Mouse (Mus musculus) bone marrow macrophage, adult 2 months (primary cell): ENCODE results near the gene Abhd5. TPM values are rescaled to one million over a fixed set of nuclear protein-coding genes. Genes with fewer than 3 reads are reported as not detected.

Experiments used
- H3K27ac ChIP-seq: 2 replicates; pipeline ENCODE4 v1.5.1; 2012; ENCODE audit warnings: low read depth, low read length; ENCODE audit not compliant: insufficient read depth
- H3K4me1 ChIP-seq: 2 replicates; pipeline ENCODE4 v1.6.1; 2012; ENCODE audit warnings: low read length; ENCODE audit not compliant: control insufficient read depth, insufficient read depth
- H3K4me3 ChIP-seq: 2 replicates; pipeline ENCODE4 v1.5.1; 2012; ENCODE audit warnings: mild to moderate bottlenecking, low read length, moderate library complexity; ENCODE audit not compliant: insufficient read depth
- CTCF ChIP-seq: IDR thresholded peaks from 2 replicates; pipeline ENCODE4 v1.5.1; 2012; ENCODE audit warnings: low read depth, mild to moderate bottlenecking, low read length, moderate library complexity
- POLR2A ChIP-seq: IDR thresholded peaks from 2 replicates; pipeline ENCODE4 v1.6.1; 2012; ENCODE audit warnings: mild to moderate bottlenecking, low read depth, low read length, borderline replicate concordance
- polyA plus RNA-seq: library from polyadenylated mRNA; stranded (reverse); fragments of >200 nt; gene quantifications from 2 replicates; pipeline ENCODE4 v1.2.4, GENCODE M21; 2012; ENCODE audit not compliant: missing spikeins, insufficient read depth, insufficient read length

Abhd5 gene
- polyA plus RNA-seq, 1 experiment = 31.6 TPM

DNA sequence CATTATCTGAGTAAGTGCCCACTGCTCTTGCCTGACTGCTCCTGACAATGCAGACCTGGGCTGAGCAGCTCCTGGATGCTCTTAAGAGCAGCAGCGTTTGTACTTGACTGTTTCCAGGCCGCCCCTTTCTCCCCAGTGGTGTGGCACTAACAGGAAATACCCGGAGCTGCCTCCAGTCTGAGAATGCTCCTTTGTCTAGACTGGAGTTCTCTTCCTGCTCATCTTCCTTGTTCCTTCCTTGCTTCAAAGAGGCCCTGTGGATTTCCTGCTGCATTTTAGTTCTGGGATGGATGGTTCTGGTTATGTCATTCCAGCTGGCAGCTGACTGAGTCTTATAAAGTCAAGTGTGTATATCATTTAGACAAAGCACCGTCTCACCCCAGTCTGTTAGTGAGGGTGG, 21.1 kb downstream of the Abhd5 start:
- H3K27ac ChIP-seq = no peak overlapping the region
- no peak overlapping the region for H3K4me3 ChIP-seq
- peaks cover 4% of the 10 kb centered on the region; the same call in 1 of the 2 replicates for H3K4me1 ChIP-seq
- TF ChIP-seq CTCF = no peak
- TF ChIP-seq POLR2A = no peak

DNA sequence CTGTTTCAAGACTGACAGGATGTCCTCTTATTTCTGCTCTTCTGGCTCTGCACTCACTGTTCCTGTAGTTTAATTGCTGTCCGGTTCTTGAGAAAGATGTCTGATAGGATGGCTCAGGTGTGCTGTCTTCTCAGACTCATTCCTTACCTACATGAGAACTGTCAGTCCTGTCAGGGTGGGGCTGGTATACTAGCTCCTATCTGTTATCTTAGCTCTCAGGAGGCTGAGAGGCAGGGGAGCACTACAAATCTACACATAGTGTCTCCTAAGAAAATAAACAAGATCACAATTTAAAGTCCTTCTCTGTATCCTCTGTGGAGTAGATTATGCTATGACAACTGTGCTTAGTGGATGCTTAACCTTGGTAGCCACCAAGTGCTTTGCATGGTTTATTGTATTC, 21.6 kb downstream of the Abhd5 start:
- peaks cover 4% of the 10 kb centered on the region; the same call in 1 of the 2 replicates for H3K4me1 ChIP-seq
- TF ChIP-seq POLR2A (no peak), CTCF (no peak)
- no peak overlapping the region for H3K4me3 ChIP-seq
- H3K27ac ChIP-seq = no peak overlapping the region

DNA sequence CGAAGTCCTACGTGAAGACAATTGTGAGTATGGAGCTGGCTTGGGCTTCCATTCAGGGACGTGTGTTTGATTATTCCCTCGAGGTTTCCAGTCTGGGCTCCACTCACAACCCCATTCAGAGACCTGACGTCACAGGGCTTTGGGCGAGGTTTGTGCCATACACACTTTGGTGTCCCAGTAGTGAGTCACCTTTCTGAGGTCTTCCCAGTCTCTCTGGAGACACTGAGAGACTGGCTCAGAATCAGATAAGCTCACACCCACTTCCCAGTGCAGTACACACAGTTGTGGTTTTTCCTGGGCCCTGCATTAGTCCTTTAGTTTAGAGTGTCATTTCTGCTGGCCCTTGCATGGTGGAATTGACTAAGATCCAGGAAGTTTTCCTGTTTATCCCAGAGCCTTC, 27.6 kb downstream of the Abhd5 start:
- no peak overlapping the region for H3K27ac ChIP-seq
- H3K4me1 ChIP-seq = no peaks in the 10 kb centered on the region
- no peak for TF ChIP-seq CTCF
- no peak for TF ChIP-seq POLR2A
- no peak overlapping the region for H3K4me3 ChIP-seq

GRCm38 (mm10) chr9:122380959-122381358, 29.6 kb downstream of the Abhd5 start:
- TF ChIP-seq CTCF (no peak), POLR2A (no peak)
- H3K4me1 ChIP-seq = no peaks in the 10 kb centered on the region
- no peak overlapping the region for H3K27ac ChIP-seq
- no peak overlapping the region for H3K4me3 ChIP-seq

- no peak for TF ChIP-seq POLR2A
- H3K27ac ChIP-seq = no peak overlapping the region
- H3K4me3 ChIP-seq = no peak overlapping the region
- no peaks in the 10 kb centered on the region for H3K4me1 ChIP-seq
These were observed 30.6 kb downstream of the Abhd5 start for GRCm38 (mm10) chr9:122382006-122382405.

GRCm38 (mm10) chr9:122386015-122386414, 34.6 kb downstream of the Abhd5 start:
- H3K4me3 ChIP-seq = no peak overlapping the region
- no peak overlapping the region for H3K27ac ChIP-seq
- no peaks in the 10 kb centered on the region for H3K4me1 ChIP-seq
- TF ChIP-seq POLR2A (no peak), CTCF (no peak)

DNA sequence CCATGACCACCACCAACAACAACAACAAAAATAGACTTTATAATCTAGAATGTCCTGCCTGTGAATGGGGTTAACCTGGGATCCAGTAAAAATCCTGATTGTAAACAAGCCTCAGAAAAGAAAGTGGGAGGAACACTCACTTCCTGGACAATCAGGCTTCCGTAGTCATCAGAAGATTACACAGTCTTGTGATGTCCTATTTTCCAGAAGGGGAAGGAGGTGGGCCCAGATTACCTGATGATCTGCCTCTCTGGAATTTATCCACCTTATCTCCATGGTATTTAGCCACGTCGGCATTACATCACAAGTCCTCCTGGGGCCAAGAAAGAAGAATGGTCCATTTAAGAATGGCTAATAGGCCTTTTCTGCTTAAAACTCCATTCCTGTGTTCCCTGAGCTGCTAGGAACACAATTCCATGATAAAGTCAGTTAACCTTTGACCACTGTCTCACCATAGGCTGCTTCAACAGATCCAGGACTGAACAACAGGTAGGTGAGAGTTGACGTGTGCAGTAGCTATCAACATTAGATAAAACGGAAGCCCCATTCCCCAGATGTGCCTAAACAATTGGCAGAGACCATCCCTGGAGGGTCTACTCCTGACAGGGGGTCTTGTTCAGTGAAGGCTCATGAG, 38.0 kb downstream of the Abhd5 start:
- TF ChIP-seq CTCF = no peak
- TF ChIP-seq POLR2A = no peak
- H3K4me3 ChIP-seq = no peak overlapping the region
- no peak overlapping the region for H3K27ac ChIP-seq
- no peaks in the 10 kb centered on the region for H3K4me1 ChIP-seq

DNA sequence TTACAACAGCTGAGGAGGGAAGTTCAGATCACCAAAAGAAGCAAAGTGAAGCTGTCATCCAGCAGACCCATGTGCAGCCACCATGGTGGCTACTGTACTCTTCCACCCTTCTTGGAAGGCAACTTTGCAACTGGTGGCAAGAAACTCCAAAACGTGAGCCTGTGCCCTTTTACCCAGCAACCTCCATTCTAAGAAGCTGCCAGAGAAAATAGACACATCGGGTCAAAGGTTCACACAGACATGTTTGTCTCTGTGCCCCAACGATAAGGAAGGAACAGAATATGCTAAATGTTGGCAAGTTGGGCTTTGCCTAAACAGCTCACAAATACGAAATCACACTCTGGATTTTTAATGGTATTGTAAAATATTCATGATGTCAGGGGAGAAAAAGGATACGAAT, 44.4 kb downstream of the Abhd5 start:
- Histone ChIP-seq H3K27ac (no peak overlapping the region), H3K4me3 (no peak overlapping the region), H3K4me1 (peaks cover 10% of the 10 kb centered on the region)
- no peak for TF ChIP-seq CTCF
- TF ChIP-seq POLR2A = no peak

DNA sequence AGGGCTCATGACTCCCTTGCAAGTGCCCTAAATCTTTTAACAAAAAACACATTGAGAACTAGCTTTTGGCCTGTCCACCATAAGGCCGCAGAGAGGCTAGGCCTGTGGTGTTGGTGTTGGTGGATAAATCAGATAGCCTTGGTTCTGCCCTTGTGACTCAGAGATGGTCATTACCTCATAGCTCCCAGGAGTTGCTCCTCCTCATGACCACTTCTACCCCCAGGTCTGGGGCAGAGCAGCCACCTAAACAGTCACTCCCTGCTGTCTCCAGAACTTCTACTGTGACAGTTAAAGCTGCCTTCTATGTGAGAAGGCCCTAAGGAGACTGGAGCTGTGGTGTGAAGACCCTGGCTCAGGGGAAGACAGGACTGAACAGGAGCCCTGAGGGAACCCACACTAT, 45.7 kb downstream of the Abhd5 start:
- TF ChIP-seq CTCF (no peak), POLR2A (no peak)
- Histone ChIP-seq H3K4me1 (peaks cover 10% of the 10 kb centered on the region), H3K4me3 (no peak overlapping the region), H3K27ac (no peak overlapping the region)

GRCm38 (mm10) chr9:122398746-122399145, 47.3 kb downstream of the Abhd5 start:
- TF ChIP-seq POLR2A = no peak
- no peak for TF ChIP-seq CTCF
- Histone ChIP-seq H3K27ac (no peak overlapping the region), H3K4me1 (peaks cover 10% of the 10 kb centered on the region), H3K4me3 (no peak overlapping the region)

- H3K27ac ChIP-seq = no peak overlapping the region
- H3K4me1 ChIP-seq = peaks cover 10% of the 10 kb centered on the region
- H3K4me3 ChIP-seq = no peak overlapping the region
- TF ChIP-seq POLR2A = no peak
- no peak for TF ChIP-seq CTCF
These were observed 49.8 kb downstream of the Abhd5 start for GRCm38 (mm10) chr9:122401239-122401638.
